Mouse (Mus musculus) frontal cortex, adult 2 months (tissue): ENCODE measurements at regions not wholly inside any gene's neighbourhood (a gene's known extent, or its start where the extent isn't known, plus 50 kb on each side); places are given as distances from the start of the nearest gene placed in this dataset.

ENCODE experiments used
- DNase-seq, 2 experiments: peaks; one replicate each; pipeline ENCODE4 v3.0.0; 2022; ENCODE audit warnings: low spot score in 1 of 2; ENCODE audit errors: extremely low spot score in 1 of 2

DNA sequence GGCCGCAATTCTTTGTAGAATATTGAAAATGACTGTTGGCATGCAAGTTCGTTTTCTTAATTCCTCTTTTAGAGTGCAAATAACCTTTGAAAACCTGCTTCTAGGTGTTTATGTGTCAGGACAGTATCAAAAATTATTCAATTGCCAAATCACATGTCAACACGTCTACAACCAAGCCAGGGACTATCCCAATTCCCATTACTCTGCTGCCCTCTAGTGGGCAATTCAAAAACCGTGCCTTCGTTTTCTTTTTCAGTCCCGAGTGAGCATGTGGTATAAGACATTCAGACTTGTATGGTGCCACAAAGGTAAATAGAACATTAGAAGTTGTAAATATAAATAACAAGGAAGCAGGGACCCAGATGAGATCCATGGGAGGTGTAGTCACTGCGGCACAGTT, 563.1 kb downstream of the Tox3 start:
- DNase-seq = peak; percentile 39 to 93

DNA sequence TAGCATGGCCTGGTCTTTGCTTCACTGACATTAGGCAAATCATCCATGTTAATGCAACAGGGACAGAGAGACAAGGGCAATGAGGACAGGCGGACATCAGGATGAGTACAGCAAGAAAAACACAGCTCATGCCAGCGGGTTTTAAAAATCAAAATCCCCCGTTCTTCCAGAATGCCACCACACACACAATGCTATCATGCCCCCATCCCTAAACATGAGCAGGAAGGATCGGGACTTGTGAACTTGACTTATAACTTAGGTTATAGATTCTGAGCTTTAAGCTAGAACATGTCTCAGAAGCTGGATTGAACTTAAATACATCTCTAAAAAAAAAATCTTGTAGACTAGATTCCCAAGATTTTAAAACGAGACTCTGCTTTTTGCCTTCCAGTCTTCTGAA, 564.8 kb downstream of the Tox3 start:
- DNase-seq = no peak

DNA sequence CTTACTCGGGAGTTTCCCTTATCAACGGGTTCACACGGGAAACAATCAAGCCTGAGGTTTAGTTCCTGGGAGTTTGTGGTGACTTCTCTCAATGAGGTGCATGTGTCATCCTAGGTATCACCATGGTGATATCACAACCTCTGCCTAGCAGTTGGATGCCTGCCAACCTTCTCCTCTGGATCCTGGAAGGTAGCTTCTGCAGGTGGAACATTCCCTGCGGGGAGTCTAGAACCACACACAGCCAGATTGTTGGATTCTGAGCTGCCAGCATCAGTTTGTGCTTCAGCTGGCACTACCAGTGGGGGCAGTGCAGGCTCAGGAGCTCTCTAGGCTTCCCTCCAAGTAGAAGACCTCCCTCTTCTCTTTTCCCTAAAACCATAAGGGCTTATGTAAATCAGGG, 581.8 kb downstream of the Tox3 start:
- no peak for DNase-seq

- no peak for DNase-seq
Observed at GRCm38 (mm10) chr8:89759531-89759930, 588.6 kb downstream of the Tox3 start.

- DNase-seq = no peak
Observed at GRCm38 (mm10) chr8:89758695-89759094, 589.4 kb downstream of the Tox3 start.

- DNase-seq = no peak
Observed at GRCm38 (mm10) chr8:89755951-89756350, 592.2 kb downstream of the Tox3 start.

GRCm38 (mm10) chr8:89751201-89751600, 596.9 kb downstream of the Tox3 start:
- no peak for DNase-seq

DNA sequence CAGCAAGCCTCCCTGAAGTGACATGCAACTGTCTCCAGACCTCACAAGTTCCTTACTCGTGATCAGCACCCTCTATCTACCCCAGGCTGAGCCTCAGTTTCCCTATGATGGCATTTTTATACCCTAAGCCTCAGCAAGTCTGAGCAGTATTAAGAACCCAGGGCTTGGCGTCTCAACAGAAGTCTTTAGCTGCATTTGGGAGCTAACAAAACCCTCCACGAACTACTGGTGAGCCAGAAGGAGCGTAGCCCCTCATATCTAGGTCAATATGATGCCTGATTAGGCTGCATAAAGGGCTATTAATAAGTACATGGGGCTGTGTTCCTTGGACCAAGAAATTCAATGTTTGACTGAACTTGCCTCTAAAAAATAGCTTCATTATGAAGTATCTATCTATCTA, 600.4 kb downstream of the Tox3 start:
- DNase-seq = no peak

DNA sequence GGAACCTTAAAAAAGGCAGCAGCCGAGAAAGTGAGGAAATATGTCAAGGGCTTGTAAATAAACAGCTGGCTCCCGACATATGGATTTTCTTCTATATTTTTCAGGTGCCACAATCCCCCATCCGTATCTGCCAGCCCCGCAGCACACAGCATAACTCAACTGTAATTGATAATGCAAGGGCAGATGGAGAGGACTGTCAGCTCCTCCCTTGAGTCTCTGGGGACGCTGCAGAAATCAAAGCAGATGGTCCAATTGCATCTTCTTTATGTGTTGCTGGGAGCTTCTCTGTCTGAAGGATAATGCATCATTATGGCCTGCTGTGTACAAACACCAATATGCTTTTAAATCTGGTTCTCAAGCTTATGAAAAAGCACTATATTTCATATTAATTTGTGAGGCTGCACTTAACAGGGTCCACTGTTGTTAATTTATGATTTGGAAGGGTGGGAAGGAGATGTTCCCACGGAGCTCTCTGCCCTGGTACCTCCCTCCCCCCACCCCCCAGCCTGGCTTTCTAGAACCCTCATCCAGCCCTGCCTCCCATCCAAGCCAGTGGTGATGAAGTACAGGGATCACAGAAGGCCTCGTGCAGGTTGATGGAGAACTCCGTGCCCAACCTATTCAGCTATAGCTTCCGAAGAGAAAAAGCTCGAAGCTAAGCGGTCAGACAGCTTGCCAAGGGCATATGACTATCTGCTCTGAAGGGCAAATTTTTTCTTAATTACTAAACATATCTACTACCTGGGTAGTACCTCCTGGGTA, 603.7 kb downstream of the Tox3 start:
- peak in 1 of 2 experiments; percentile 13 for DNase-seq

DNA sequence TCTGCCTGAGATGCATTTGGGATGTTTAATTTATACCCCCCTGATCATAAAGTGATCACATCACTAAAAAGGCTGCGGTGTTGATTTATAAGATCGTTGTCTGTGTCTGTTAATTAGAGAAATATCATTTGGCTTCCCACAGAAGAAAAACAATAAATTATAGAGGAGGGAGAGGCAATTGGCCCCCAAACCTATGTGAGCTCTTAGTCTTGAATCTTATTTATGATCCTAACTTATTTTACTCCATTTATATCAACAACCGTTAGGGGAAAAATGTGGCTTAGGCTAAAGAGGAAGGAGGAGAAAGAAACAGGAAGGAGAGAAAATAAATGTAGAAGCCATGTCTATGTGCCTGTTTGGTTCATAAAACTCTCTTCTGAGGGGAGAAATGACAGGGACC, 609.5 kb downstream of the Tox3 start:
- DNase-seq = no peak

DNA sequence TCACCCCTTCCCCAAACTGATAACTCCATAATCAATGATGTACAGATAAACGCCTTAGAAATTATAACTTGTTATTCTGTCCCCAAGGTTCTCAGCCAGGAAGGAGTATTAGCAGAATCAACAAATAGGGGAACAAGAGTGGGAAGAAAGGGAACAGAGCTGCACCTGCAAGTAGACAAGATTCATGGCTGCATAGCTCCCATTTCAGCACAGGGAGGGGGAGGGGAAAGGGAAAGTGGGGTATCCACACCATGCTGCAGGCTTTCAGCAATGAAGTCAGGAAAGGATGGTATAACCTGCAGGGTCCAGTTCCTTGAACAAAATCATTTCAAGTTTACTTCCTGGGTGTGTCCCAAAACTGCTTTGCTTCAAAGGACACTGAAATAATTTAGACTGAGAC, 610.5 kb downstream of the Tox3 start:
- DNase-seq = no peak

DNA sequence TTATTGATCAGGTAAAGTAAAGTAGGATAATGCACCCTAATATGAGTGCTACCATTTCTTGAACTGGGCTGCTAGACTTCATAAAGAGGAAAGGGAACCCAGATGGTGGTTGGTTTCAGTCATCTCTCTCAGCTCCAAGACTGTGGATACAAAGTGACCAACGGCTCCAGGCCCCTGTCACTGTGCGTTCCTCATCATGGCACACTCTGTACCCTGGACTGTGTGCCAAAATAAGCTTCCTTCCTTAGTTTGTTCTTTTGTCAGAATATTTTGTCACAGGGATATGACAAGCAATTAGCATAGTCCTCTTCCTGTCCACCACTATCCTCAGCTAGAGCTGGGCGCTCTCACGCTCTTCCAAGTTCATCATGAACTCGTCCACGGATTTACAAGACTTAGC, 620.9 kb downstream of the Tox3 start:
- no peak for DNase-seq

DNA sequence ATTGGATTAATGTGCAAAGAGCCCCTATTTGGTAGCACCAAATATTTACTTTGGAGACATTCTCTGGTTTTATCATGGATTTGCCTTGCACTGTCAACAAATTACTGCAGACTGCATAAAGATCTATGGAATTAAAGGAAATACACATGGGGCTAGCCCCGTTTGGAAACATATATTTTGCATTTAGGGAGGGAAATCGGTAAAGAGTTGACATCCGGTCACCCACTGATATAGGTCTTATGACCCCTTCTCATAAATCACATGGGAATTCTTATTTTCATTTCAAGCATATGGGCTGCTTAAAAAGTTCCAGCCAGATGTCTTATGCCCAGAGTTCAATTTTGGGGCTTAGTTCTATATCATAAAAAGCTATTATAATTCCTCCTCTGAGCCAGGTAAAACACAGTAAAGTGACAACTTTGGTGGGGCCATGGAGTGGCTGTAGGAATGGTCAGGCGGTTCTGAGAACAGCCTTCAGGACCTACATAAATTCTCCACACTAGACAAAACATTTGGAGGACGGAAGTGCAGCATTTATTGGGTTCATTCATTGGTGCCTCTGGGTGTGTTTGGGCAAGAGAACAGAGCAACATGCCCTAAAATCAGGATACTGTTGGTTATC, 626.3 kb downstream of the Tox3 start:
- no peak for DNase-seq

- no peak for DNase-seq
Observed at GRCm38 (mm10) chr8:89713880-89714279, 634.3 kb downstream of the Tox3 start.

DNA sequence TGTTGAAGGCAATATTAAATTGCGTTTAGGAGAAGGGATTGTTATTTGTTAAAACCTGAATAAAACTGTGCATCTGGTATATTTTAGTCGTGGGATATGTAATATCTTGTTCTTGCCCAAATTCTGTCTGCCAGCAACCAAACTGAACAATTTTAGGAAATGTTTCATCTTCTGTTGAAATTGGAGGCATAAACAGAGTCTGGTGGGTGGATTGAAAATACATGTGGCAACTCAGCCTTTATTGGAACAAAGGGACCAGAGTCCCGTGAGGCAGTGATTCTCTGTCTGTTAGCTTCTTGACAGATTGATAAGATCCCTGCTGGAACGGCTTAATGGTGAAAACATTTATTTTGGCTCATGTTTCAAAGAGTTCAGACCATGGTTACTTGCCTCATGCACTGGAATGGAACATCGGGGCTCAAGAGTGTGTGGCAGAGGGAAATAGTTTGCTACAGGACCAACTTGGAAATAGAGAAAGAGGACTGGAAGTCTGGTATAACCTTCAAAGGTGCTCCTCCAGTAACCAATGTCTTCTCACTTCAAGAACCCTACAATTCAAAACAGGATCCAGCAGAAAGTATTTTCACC, 640.7 kb downstream of the Tox3 start:
- peak in 1 of 2 experiments; percentile 6 for DNase-seq

- no peak for DNase-seq
Observed at GRCm38 (mm10) chr8:89685696-89686095, 641.7 kb upstream of the Sall1 start.

- DNase-seq = no peak
Observed at GRCm38 (mm10) chr8:89680937-89681336, 637.0 kb upstream of the Sall1 start.

DNA sequence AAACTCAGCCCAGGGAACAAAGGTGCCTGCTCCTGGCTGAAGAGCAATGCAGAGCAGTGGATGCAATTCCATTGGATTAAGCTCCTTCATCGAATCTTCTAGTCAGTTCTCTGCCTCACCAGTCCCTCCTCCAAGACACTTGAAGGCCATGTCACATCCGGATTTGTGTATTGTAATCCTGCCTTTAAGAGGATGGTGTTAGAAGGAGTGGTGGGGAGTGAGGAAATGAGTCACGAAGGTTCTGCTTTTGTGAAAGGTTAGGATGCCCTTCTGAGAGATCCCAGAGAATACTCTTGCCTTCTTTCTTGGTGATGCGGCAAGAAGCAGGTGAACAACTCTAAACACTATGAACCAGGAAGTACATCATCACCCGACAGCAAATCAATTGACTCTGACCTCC, 636.4 kb upstream of the Sall1 start:
- no peak for DNase-seq

DNA sequence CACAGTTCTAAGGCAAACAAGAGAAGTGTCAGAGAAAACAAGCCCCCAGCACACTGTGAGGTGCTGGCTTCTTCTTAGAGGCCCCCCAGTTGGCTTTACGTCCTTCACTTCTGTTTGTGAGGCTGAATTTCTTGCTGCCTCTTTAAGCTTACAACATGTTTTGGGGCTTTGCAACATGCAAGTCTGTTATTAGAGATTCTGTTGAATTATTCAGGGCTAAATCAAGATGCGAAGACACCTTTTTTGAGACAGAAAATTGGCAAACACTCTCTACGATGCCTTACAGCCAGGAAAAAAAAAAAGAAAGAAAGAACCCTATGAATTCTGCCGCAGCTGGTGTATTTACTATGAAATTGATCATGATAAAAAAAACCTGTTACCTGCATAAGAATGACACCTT, 635.6 kb upstream of the Sall1 start:
- DNase-seq = no peak

- DNase-seq = no peak
Observed at GRCm38 (mm10) chr8:89677266-89677665, 633.3 kb upstream of the Sall1 start.

GRCm38 (mm10) chr8:89673911-89674310, 629.9 kb upstream of the Sall1 start:
- no peak for DNase-seq

DNA sequence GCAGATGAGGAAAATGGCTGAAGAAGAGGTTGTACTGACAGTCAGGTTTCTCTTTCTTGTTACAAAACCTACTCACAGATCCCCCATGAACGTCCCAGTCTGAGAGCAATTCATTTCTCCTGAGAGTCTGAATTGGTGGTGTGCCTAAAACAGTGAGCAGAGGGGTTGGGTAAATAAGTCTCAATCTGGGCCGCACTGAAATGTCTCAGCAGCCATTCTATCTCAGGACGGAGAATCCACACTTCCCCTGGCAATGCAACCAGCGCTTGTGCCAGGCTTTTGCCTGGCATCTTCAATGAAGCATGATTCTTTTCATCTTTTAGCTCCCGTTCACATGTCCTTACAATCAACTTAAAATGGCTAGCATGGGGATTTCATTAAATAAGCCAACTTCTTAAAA, 628.7 kb upstream of the Sall1 start:
- no peak for DNase-seq
